16 mouse cellular contexts compared by ENCODE assay signal in genomic region chr5:124380121-124380520, GRCm38 (mm10).
"Had no signal": no experiment of that assay in that cellular context is flagged by ENCODE, and none has a peak within 500 bp of the region (broad histone marks: within the 10 kb centered on the region; RNA-seq: fewer than 3 reads in every experiment).

No protein-coding gene starts in this region.

- H3K9ac ChIP-seq: neural tube, embryonic 13.5 days; neural tube, embryonic 15.5 days; stomach, embryonic 15.5 days had no signal

- DNase-seq: retina, postnatal 1 day; right cerebral cortex, adult 18-20 months; right cerebral cortex, postnatal 14 days; right cerebral cortex, postnatal 25 days; right cerebral cortex, postnatal 4 days; spleen, adult 18-20 months; thymus, adult 18-20 months; thymus, adult 2 months; thymus, postnatal 14 days; thymus, postnatal 25 days; thymus, postnatal 36 days; thymus, postnatal 4 days had no signal

- H3K9me3 ChIP-seq: neural tube, embryonic 13.5 days; neural tube, embryonic 15.5 days; stomach, embryonic 15.5 days had no signal

- H3K27ac ChIP-seq: neural tube, embryonic 13.5 days; neural tube, embryonic 15.5 days; stomach, embryonic 15.5 days; stomach, postnatal 0 days had no signal

- H3K27me3 ChIP-seq: neural tube, embryonic 13.5 days; neural tube, embryonic 15.5 days; stomach, embryonic 15.5 days had no signal

- H3K4me1 ChIP-seq: neural tube, embryonic 13.5 days; neural tube, embryonic 15.5 days; stomach, embryonic 15.5 days had no signal

- H3K4me3 ChIP-seq: neural tube, embryonic 13.5 days; neural tube, embryonic 15.5 days; stomach, embryonic 15.5 days had no signal
